Mouse (Mus musculus) lung, postnatal 25 days (tissue): ENCODE results near the gene Rsbn1.

Experiments
- DNase-seq: peaks from one replicate; pipeline ENCODE4 v3.0.0; 2022; ENCODE audit warnings: low spot score

Gene Rsbn1

GRCm38 (mm10) chr3:103948666-103949065 lies 34.7 kb downstream of the Rsbn1 start:
- DNase-seq, result no peak

GRCm38 (mm10) chr3:103960622-103961021 lies 46.7 kb downstream of the Rsbn1 start:
- no peak for DNase-seq

- no peak for DNase-seq
Observed at GRCm38 (mm10) chr3:103967231-103967630, 53.3 kb downstream of the Rsbn1 start.

- peak; percentile 83 for DNase-seq
Observed at GRCm38 (mm10) chr3:103967861-103968691, 54.2 kb downstream of the Rsbn1 start, which contains the start of gene Phtf1. TSS of gene Phtf1 (plus strand) at chr3:103968110.

GRCm38 (mm10) chr3:103968701-103969100 lies 54.8 kb downstream of the Rsbn1 start:
- peak; percentile 8 for DNase-seq

- DNase-seq, result no peak
Observed at GRCm38 (mm10) chr3:103971157-103971556, 57.2 kb downstream of the Rsbn1 start.

GRCm38 (mm10) chr3:103984556-103984955 lies 70.6 kb downstream of the Rsbn1 start:
- no peak for DNase-seq

GRCm38 (mm10) chr3:103985194-103985593 lies 71.3 kb downstream of the Rsbn1 start:
- DNase-seq, result no peak

GRCm38 (mm10) chr3:103987831-103988432 lies 74.0 kb downstream of the Rsbn1 start:
- DNase-seq, result no peak

- no peak for DNase-seq
Observed at GRCm38 (mm10) chr3:103989352-103989751, 75.4 kb downstream of the Rsbn1 start.

GRCm38 (mm10) chr3:103991271-103991670 lies 77.4 kb downstream of the Rsbn1 start:
- no peak for DNase-seq

GRCm38 (mm10) chr3:103998724-103999123 lies 84.8 kb downstream of the Rsbn1 start:
- DNase-seq, result no peak

GRCm38 (mm10) chr3:104006896-104007466 lies 93.1 kb downstream of the Rsbn1 start:
- no peak for DNase-seq

GRCm38 (mm10) chr3:104007479-104007878 lies 93.6 kb downstream of the Rsbn1 start:
- peak; percentile 22 for DNase-seq

GRCm38 (mm10) chr3:104009924-104010662 lies 96.2 kb downstream of the Rsbn1 start:
- DNase-seq, result no peak

GRCm38 (mm10) chr3:104011972-104012371 lies 98.1 kb downstream of the Rsbn1 start:
- DNase-seq, result no peak
